Mouse (Mus musculus) left cerebral cortex, adult 11 months (tissue): ENCODE data around the gene Herc3.
A peak's percentile ranks its signal among the peaks of the same experiment; 100 is the strongest.
"Not testable (repeated sequence)": the region's sequence is repeated elsewhere in the genome, so short reads cannot be mapped to it uniquely, and the experiment has no call there.

Experiments
- DNase-seq: peaks from one replicate; pipeline ENCODE4 v3.0.0; 2022; ENCODE audit warnings: low spot score

Gene Herc3

DNA sequence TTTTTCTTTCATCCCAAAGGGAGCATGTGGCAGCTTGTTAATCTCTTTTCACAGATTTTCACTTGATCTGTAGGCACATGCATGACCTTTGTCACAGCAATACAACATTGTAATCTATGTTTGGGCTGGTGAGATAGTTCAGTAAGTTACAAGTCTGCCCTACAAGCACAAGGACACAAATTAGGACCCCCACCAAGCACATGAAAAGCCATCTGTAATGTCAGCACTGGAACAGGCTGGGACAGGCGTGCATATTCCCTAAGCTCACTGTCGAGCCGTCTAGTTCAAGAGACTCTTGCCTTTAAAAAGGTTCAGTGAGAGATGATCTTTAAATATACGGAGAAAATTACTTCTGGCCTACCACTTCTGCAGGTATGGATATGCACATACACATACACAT, 28.3 kb downstream of the Herc3 start:
- no peak for DNase-seq

DNA sequence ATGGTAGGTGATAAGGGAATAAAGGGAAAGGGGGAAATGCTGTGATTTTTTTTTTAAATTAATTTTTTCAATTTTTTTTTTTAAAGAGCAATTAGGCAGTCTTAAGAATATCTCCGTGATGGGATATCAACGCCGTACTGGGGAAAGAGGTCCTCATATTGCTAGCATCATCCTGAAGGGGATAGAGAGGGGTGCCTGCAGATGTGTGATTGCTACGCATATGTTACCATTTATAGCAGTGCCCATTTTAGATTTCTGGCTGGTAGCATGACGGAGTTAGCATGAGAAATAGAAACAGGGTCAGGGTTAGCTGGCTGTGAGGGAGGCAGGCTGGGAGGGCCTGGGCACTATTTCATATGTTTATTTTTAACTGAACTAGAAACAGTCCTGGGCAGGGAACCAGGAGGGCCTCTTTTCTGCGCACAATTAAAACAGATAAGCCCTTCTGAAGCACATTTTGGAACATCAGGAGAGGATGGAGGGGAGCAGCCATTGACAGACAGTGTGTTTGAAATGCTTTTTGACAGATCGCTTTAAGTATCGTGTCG, 31.3 kb downstream of the Herc3 start:
- DNase-seq, result no peak

DNA sequence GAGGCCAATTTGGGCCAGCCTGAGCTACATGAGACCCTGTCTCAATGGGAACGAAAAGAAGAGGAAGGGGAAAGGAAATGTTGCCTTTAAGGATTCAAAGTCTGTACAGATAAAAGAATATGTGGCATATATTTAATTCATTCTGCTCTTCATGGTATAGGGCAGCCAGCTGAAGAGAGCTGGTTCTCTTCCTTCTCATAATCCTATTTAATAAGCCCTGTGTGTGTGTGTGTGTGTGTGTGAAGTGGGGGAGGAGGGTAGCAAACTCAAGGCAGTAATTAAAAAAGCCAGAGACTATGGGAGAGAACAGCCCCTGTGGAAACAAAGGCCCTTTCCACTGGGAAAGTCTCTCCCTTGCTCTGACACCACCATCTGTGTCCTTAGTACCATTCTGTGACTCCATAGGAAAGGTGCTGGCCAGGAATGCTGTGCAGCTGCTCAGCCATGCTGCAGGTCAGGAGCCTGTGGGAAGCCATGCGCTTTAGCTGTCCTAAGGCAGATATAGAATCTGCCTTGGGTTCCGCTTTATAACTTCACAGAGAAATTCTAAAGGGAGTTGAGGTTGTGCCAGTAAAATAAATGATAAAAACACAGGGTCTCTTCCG, 32.5 kb downstream of the Herc3 start:
- no peak for DNase-seq

DNA sequence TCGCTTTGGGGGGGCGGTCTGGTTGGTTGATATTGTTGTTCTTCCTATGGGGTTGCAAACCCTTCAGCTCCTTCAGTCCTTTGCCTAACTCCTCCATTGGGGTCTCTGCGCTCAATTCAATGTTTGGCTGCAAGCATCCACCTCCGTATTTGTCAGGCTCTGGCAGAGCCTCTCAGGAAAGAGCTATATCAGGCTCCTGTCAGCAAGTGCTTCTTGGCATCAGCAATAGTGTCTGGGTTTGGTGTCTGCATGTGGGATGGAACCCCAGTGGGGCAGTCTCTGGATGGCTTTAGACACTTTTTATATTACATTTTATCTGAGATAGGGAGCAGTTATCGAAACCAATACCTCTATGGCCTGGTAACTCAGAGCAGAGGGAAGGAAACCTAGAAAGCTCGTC, 36.6 kb downstream of the Herc3 start:
- not testable (repeated sequence) for DNase-seq

DNA sequence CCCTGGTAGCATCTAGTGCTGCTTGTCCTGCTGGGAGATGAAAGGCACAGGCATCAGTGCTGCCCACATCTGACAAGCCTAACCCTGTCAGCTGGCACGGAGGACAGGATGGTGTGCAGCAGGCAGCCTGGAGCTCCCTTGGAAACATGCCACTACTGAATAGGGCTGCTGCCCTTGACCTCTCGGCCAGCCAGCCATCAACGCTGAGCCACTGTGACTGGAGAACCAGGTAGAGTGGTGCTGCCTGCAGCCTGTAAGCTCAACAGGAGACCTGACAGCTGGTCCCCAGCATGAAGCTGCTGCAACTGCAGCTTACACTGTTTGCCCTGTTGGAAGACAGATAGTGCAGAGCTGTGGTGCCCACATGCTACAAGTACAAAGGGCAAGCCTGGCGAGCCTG, 48.3 kb downstream of the Herc3 start:
- DNase-seq, result no peak

DNA sequence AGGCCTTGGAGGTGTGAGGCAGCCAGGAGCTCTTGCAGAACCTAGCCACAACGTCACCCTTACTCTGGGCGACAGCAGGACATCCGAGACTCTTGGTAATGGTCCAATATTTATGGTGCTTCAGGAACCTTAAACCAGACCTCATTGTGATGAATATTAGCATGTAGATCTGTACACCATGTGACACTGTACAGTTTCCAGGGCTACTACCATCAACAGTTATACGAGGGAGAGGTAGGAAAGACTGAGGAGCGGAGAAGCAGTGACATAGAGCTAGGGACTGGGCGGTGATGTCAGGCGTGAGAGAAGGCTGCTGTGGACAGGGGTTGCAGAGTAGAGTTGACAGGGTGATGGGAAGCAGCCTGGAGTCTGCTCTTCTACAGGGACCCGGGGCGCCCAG, 48.7 kb downstream of the Herc3 start:
- DNase-seq, result no peak

DNA sequence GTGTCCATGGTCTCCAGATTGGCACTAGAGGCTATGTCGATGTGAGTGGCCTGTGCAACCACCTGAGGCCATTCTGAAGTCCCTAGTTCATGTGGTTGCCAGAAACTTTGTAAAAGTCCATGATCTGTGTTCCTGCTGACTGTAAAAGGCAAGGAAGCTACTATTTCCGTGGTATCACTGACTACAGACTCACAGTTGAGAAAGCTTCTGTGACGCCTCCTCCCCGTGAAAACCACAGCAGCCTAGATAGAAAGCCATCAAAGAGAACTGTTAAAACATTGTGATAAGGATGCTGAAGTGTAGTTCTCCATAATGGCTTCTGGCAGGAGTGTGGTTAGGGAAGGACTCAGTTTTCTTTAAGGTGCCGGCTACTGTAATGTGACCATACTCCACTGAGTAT, 49.6 kb downstream of the Herc3 start:
- DNase-seq, result no peak

DNA sequence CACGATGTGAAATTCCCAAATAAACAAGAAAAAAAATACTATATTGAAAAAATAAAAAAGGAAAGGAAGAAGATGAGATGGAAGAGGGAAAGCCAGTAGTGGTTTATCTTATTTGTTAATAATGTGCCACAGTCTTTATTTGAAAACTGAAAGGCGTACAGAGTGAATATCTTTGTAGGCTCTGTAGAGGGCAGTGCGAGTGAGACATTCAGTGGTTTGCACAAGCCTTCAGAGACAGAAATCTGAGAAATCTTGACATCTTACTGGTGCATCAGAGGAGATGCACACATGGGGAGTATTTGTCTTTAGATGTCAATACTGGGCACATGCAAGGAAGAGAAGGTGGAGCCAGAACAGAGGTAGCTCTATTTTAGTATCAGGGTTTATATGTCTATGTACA, 50.1 kb downstream of the Herc3 start:
- no peak for DNase-seq

DNA sequence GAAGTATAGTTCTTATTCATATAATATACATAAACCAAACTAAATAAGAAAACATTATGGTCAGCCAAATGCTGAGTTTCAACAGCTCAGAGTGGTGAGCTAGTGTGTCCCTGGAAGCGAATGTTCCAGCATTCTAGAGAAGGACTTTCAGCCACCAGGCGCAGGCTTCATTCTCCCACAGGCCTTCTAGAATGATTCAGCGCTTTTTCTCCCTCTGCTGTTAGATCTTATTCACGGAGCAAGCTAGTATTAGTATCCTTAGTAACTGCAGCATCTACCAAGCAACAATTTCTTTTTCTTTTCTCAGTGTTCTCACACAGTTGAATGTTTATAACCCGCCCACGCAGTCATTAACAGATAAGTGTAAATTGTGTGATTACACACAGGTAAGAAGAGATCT, 51.0 kb downstream of the Herc3 start:
- DNase-seq, result no peak

DNA sequence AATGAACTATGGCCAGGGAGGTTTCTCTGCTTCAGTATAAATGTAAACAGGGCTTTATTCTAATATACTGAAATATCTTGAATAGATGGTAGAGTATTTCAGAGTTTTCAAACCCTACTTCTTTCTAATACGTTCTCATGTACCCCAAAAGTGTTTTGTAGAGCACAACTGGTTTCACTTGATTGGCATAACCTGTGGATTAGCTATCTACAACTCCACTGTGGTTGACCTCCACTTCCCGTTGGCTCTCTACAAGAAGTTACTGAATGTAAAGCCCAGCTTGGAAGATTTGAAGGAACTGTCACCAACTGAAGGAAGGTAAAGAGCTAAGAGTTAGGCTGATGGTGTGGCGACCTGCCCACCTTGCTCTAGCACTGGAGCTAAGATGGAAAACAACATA, 58.7 kb downstream of the Herc3 start:
- no peak for DNase-seq

DNA sequence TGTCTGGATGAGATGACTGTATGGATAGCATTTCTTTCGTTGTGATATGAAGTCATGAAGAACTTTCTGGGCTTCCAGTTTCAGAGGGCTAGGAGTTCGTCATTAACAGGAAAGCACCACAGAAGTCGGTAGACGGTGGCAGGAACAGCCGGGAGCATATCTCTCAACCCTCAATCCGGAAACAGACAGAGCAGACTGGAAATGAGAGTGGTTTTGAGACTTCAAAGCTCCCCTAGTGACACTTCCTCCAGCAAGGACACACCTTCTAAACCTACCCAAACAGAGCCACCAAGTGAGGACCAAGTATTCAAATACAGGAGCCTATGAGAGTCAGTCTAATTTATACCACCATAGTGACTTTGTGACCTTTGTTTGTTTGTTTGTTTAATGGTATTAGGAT, 62.0 kb downstream of the Herc3 start:
- no peak for DNase-seq

DNA sequence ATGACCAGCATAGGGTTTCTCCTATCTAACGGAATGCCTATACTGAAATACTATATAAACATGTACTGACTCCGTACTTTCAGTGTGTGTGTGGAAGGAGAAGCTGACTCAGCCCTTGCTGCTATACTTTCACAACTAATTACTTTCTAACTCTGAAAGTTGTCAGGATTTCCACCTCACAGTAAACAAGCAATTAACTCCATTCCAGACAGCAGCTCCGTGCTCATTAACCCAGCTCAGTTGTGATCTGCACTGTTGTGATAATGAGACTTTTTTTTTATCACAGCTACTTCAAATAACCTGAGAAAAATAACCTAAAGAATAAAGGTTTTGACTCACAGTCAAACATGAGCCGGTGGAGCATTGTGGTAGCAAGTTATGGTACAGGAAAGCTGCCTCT, 63.7 kb downstream of the Herc3 start:
- no peak for DNase-seq

DNA sequence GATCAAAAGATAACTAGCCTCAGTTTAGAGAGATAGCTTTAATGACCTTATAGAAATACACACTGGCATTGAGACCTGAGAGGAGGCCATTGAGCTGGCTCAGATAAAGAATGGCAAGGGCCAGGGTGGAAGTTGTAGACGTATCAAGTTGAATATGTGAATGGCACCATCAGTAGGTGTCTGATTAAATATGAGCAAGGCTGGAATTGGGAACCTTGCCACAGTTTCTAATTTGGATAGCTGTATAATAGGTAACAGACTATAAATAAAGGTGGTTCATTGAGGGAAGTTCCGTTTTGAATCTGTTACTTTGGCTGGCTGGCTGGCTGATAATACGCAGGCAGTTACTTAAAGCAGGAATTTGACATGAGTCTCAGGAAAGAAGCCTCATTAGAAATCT, 65.4 kb downstream of the Herc3 start:
- DNase-seq, result no peak

DNA sequence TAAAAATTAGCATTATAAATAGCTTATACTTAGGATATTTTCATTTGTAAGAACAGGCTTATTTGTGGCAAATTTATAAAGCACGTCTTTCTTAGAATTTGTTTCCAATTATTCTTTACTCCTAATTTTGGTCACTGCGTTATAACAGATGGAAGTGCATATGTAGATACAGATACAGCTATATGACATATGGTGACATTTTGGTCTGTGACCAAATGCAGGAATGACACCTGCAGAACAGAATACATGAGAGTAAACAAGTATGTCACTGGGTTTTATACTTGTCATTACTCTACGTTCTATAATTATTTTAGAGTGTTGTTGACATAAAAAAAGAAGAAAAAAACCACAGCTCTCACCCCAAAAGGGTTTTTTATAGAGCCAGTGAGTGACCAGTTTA, 67.8 kb downstream of the Herc3 start:
- DNase-seq, result no peak

DNA sequence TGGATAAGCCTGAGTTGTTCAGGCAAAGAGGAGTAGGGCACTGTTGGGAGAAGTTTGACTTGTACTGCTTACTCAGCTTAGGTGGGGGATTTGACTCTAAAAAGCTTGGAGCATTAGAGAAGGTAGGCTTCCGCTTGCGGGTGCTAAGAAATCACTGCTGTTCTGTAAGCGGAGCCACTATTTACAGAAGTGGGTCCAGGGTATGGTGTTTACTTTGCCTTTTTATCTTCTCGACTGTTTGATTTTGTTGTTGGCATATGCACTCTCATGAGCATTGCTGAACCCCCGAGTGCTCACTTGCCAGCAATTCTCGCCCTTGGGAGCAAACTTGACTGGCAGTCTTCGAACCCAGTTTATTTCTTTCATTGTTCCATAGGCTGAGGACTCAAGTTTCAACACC, 69.3 kb downstream of the Herc3 start:
- no peak for DNase-seq

DNA sequence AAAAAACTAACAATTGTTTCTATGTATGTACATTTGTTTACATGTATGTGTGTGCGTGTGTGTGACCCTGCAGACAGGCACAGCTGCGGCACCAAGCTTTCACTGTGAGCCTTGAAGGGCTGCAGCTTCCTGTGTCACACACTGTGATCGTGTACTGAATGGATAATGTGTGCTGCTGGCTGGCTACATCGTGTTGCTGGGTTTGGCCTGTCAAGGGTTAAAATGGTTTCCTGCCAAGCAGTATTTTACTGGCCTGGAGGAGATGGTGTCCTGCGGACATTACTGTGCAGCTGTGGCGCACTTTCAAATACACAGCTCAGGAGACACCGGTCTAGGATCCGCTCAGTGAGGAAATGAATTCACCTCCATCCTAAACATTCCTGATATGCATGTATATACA, 71.9 kb downstream of the Herc3 start:
- peak; percentile 39 for DNase-seq

DNA sequence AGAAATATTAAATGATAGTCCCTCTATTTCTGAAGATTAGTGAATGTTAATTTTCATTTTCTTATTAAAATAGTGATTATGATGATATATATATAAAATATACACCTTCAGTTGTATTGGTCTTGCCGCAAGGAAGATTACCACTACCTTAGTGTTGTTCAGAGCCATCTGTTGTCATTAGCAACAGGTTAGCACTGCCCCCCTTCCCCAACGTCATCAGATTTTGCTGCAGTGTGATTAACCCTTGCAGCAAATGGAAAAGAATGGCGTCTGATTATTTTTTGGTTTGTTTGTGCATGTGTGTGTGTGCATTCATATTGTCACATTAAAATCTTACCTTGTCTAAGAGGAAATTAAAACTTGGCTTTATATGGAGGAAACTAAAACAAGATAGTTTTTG, 73.3 kb downstream of the Herc3 start:
- DNase-seq, result no peak

DNA sequence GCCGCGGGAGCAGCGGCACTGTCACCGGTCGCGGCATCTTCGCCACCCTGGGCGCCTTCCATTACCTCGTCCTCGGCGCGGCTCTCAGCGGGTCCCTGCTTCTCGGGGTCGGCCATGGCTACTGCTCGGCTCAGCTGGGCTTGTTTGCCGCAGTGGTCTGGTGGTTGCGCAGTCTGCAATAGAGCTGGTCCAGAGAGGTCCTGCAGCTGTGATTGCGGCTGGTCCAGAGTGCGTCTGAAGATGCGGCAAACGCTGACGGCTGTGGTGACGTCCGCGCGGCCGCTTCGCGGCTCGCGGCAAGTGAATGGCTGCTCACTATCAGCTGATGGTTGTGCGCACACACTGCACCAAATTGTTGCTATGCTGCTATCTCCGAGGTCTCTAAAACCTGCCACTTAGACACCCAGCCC, 75.6 kb downstream of the Herc3 start, which contains the start of gene Nap1l5:
Gene Nap1l5 (minus strand): TSS at position 225 of the 410 bp plus-strand sequence.
- peak; percentile 65 for DNase-seq

DNA sequence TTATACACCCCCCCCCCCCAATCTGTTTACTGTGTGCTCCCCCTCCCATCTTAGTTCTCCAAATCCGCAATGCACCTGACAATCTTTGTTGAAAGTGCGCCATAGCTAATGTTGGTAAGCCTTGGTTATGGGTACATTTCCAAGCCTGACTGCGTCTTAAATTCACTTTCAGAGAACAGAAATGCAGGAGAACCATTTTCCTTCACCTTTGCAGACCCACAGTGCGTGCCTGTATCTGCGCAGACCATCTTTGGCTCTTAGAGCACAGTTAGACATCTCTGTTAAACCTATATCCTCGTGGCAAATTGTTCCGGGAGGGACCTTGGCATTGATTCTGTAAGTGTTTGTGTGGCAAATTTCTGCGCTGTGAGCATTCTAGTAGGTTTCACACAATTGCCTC, 76.1 kb downstream of the Herc3 start:
- no peak for DNase-seq

DNA sequence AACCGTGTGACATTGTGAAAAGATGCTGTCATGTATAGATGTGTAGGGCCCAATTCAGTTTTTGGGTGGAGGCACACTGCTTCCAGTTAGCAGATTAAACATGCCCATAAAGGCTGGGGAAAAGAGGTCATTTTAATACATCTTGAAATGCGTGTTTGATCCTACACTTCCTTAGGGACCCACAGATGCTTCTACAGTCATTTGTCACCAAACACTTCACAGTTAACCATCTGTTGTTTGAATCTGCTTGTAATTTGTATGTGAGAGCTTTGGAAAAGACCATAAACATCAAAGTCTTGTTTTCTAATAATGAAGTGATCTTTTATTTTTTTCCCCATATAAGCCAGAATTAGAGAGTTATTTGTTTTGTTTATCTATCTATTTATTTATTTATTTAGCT, 76.5 kb downstream of the Herc3 start:
- no peak for DNase-seq

DNA sequence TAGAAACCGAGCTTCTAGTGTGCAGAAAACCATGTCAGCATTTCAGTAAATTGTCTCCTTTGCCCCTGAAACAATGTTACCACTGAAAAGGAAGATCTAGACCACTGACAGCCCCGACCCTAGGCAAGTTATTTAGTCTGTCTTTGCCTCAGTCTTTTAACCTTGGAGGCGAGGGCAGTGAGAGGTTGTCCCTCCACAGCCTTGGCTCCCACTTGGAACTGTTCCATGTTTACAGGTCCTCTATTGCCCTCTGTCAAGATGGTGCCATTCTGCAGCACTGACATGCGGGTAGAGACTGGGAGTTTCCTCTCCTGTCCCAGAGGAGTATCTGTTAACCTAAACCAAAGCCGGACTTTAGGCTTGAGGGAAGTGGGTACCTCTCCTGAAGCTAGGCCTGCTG, 81.6 kb downstream of the Herc3 start:
- DNase-seq, result no peak

DNA sequence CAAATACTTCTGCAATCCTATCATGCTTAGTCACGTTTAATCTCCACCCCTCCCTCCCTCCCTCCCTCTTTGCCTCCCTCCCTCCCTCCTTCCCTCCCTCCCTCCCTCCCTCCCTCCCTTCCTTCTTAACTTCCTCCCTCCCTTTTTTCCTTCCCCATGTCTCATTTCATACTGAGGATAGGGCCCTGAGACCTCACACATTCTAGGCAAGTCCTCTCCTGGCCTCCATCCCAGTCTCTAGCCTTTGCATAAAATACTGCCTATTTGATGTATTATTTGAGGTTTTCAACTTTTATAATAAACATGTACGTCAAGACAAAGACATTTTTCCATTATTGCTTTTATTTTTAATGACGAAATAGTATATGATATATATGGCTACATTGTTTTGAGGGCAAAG, 82.3 kb downstream of the Herc3 start:
- no peak for DNase-seq

DNA sequence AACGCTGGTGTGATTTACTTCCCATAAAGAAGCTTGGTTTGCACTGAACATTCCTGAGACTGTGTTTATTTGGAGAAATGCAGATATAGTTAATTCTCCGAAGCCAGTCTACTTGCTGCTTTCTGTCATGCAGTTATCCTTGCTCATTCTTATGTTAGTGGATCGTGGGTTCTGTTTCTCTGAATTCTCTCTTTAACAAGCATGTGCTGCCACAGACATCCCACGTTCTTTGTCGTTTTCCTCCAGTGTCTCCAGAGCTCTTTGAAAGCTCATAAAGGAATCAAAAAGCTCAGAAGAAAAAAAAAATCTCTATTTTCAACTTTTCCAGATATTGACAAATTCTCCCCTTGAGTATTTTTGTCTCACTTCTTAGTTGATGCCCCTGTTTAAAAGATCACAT, 82.7 kb downstream of the Herc3 start:
- DNase-seq, result no peak

DNA sequence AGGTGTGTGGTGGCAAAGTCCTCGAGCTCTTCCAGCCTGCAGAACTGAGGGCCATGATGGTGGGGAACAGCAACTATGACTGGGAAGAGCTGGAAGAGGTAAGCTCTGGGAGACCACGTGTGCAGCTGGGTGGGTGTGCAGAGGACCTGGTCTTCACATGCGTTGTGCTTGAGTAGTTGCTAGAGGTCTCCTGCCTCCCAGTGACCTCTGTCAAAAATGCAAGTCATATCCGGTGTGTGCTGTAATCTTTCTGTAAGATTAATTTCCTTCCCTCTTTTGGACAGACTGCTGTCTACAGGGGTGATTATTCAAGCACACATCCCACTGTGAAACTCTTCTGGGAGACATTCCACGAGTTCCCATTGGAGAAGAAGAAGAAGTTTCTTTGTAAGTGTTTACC, 85.2 kb downstream of the Herc3 start:
- DNase-seq, result no peak

DNA sequence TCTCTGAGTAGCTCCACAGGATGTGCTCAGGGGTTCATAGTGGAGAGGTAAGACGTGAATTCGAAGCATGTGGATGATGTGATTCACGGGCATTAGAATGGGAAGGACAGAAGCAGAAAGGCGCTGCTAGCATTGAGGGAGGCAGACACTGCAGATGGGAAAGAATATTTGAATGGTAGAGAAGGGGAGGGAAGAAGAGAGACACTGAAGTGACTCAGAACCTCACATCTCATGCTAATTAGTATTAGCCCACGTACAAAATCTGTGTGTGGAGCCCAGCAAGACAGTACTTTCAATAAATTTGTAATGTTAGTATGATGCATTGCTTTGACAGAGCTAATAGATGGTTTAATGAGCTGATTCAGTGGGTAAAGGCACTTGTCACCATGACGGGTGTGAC, 89.5 kb downstream of the Herc3 start:
- DNase-seq, result no peak
